Mouse (Mus musculus) frontal cortex, adult 2 months (tissue): ENCODE measurements at regions not wholly inside any gene's neighbourhood (a gene's known extent, or its start where the extent isn't known, plus 50 kb on each side); places are given as distances from the start of the nearest gene placed in this dataset.

Experiments
- DNase-seq, 2 experiments: peaks; one replicate each; pipeline ENCODE4 v3.0.0; 2022; ENCODE audit warnings: low spot score in 1 of 2; ENCODE audit errors: extremely low spot score in 1 of 2

DNA sequence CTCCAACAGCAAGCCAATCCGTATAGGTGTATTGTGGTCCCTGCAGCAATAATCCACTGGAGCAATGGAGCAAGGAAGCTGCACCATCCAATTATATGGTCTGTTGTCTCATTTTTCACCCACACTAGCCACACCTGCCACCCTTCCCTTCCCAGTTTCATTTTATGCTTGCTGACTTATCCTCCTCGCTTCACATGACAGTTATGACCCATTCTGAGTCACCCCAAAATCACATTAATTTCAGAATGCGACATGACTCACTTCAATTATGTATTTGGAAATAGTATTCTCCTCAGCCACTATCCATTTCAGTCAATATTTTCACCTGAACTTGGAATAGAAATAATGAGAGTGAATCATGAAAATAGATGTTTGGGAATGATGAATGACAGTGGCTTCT, 2507.8 kb upstream of the Gm6569 start:
- DNase-seq: no peak

DNA sequence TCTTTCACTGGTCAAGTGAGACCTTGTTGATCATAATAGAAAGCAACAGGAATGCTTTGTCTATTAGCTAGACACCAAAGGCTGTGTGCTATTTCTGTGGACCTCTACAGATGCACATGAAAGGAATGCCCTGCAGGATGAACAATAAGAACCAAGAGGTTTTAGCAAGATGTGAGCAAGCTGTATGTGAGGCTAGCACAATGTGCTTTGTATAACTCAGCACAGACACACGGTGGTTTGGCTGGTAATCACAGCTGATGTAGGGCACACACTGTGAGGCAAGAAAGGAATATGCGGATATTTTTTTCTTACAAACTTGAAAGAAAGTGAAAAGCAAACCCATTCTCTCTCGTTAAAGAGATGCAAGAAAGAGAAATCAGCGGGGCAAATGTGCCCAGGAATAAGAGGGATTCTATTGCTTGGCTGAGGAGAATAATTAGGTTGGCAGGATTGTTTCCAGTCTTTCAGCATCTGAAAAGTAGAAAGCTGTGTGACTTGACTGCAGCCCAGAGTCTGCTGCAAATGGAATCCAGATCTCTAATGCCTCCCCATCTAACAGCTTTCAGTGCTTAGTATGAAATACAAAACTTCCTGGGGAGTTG, 2476.1 kb upstream of the Gm6569 start:
- DNase-seq: peak in 1 of 2 experiments; percentile 2

DNA sequence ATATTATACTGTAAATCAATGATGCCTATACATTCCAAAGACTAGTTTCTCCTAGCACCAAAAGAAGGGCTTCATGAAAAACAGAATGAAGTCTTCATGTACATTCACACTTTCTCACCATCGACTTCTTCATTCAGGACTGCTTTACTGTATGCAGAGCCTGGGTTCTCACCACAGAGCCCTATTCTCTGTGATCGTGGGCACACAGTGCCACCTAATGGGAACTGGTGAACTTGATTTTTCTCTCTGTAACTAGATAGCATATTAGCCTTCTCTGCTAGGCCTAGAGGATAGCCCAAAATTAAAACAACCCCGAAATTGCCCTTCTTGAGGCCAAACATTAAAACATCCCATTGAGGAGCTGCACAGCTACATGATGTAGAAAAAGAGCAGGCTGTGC, 2458.6 kb upstream of the Gm6569 start:
- DNase-seq: peak; percentile 41 to 79
